In the genomic region with DNA sequence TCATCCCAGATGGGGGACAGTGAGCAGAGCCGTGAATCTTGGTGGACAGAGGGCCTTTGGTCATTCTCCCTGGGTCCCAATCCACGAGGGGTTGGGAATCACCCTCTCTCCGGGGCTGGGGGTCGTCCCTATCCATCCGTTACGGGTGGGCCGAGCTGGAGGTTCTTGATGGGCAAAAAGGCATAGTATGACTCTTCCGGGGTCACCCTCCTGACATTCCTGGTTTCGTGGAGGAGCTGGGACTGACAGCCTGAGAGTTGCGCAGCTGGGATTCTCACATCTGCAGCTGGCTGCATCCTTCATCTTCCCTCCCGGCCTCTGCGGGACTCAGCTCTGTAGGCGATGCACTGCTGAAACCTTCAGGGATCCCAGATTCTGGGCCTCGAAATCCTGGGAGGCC, we compare ENCODE assay signal across 8 mouse cellular contexts. TPM values are rescaled to one million over a fixed set of nuclear protein-coding genes. Genes with fewer than 3 reads are reported as not detected.
DNase-seq lines count a peak whose midpoint lies in the region; ATAC-seq lines count a peak whose summit lies in the region.

No protein-coding gene starts in this region.

- H3K36me3 ChIP-seq in forebrain, embryonic 13.5 days (ENCODE audit: poor library complexity, severe bottlenecking) = peaks cover 9% of the 10 kb centered on the region; the same call in 1 of the 2 replicates
- H3K36me3 ChIP-seq in kidney, embryonic 16.5 days (ENCODE audit: insufficient read depth, low read length) = peaks cover 8% of the 10 kb centered on the region
- H3K36me3 ChIP-seq in midbrain, embryonic 14.5 days (ENCODE audit: control insufficient read depth, insufficient read depth, low read length) = no peaks in the 10 kb centered on the region

- peak overlapping the region; percentile 83 for H3K9ac ChIP-seq in forebrain, embryonic 13.5 days
- H3K9ac ChIP-seq in kidney, embryonic 16.5 days (replicated peaks; ENCODE audit: low read length) = peak overlapping the region; percentile 79
- H3K9ac ChIP-seq in midbrain, embryonic 14.5 days (replicated peaks; ENCODE audit: low read length) = peak overlapping the region; percentile 82

- WGBS in forebrain, embryonic 13.5 days = under 1% methylated on average over 14 of the region's 14 CpGs
- WGBS in kidney, embryonic 16.5 days = 1% methylated on average over 14 of the region's 14 CpGs
- under 1% methylated on average over 14 of the region's 14 CpGs for WGBS in midbrain, embryonic 14.5 days

- peaks cover 16% of the 10 kb centered on the region; the same call in 1 of the 2 replicates for H3K27me3 ChIP-seq in forebrain, embryonic 13.5 days
- peaks cover 4% of the 10 kb centered on the region; the same call in 1 of the 2 replicates for H3K27me3 ChIP-seq in kidney, embryonic 16.5 days (ENCODE audit: insufficient read depth, low read length)
- H3K27me3 ChIP-seq in midbrain, embryonic 14.5 days (ENCODE audit: control insufficient read depth, insufficient read depth, low read length) = 0 out of 2 replicates have a peak, but pooled peaks cover 5% of the 10 kb centered on the region

- peak overlapping the region; percentile 63 for H3K4me3 ChIP-seq in forebrain, embryonic 13.5 days
- H3K4me3 ChIP-seq in kidney, embryonic 16.5 days (ENCODE audit: low read length) = peak overlapping the region; percentile 73
- peak overlapping the region; percentile 79 for H3K4me3 ChIP-seq in midbrain, embryonic 14.5 days (replicated peaks; ENCODE audit: low read depth, low read length)

- DNase-seq in kidney, adult 11 months = peak; percentile 17
- DNase-seq in kidney, adult 9 months = no peak
- DNase-seq in R1 (ENCODE audit: low read depth, low spot score) = peak; percentile 29
- DNase-seq in midbrain, embryonic 14.5 days = peak; percentile 56
- no peak for DNase-seq in natural killer cell, adult 2 months (ENCODE audit: low spot score in 2 of 2)
- no peak for DNase-seq in urinary bladder, postnatal 4 days (ENCODE audit: low spot score in 2 of 2)

- 0 out of 2 replicates have a peak, but pooled peaks cover 4% of the 10 kb centered on the region for H3K9me3 ChIP-seq in forebrain, embryonic 13.5 days (replicated peaks)
- H3K9me3 ChIP-seq in kidney, embryonic 16.5 days (ENCODE audit: low read length) = peaks cover 9% of the 10 kb centered on the region; the same call in 1 of the 2 replicates
- H3K9me3 ChIP-seq in midbrain, embryonic 14.5 days (ENCODE audit: control insufficient read depth, low read length) = peaks cover 8% of the 10 kb centered on the region

- ATAC-seq in forebrain, embryonic 13.5 days = no peak
- 0 out of 2 replicates have a peak, but pooled peaks have one; percentile 1 for ATAC-seq in kidney, embryonic 16.5 days (ENCODE audit: low FRiP score, low TSS enrichment)
- ATAC-seq in midbrain, embryonic 14.5 days (ENCODE audit: low FRiP score, low TSS enrichment) = peak; percentile 21; the same call in 1 of the 2 replicates

- no peak overlapping the region for H3K27ac ChIP-seq in forebrain, embryonic 13.5 days
- H3K27ac ChIP-seq in kidney, embryonic 16.5 days (ENCODE audit: low read length) = peak overlapping the region; percentile 67; the same call in 1 of the 2 replicates
- peak overlapping the region; percentile 87; the same call in 1 of the 2 replicates for H3K27ac ChIP-seq in midbrain, embryonic 14.5 days (replicated peaks; ENCODE audit: low read depth, low read length)

- H3K4me2 ChIP-seq in forebrain, embryonic 13.5 days = peak overlapping the region; percentile 95
- H3K4me2 ChIP-seq in kidney, embryonic 16.5 days (replicated peaks; ENCODE audit: low read depth, low read length) = peak overlapping the region; percentile 100
- peak overlapping the region; percentile 92 for H3K4me2 ChIP-seq in midbrain, embryonic 14.5 days (ENCODE audit: low read length)

- peaks cover 12% of the 10 kb centered on the region for H3K4me1 ChIP-seq in forebrain, embryonic 13.5 days
- peaks cover 15% of the 10 kb centered on the region for H3K4me1 ChIP-seq in kidney, embryonic 16.5 days (ENCODE audit: insufficient read depth, low read length)
- H3K4me1 ChIP-seq in midbrain, embryonic 14.5 days (ENCODE audit: control insufficient read depth, insufficient read depth, low read length) = peaks cover 10% of the 10 kb centered on the region

RNA-seq across cellular contexts. Expression of a gene that starts 1.0 kb away (rescaled TPM):
- polyA plus RNA-seq in forebrain, embryonic 13.5 days (2015; fragmentation: Nextera tagmentation; extraction: Ambion mirVana) = 10.9 and 12.4 TPM in 2 replicates
- polyA plus RNA-seq in kidney, embryonic 16.5 days (2015; fragmentation: Nextera tagmentation; extraction: Ambion mirVana) = 28.4 and 29.1 TPM in 2 replicates
- polyA plus RNA-seq in midbrain, embryonic 14.5 days (2014; fragmentation: Nextera tagmentation; extraction: Ambion mirVana) = 34.7 and 36.5 TPM in 2 replicates

RNA-seq across cellular contexts. Expression of a gene that starts 9.6 kb away (rescaled TPM):
- 18.9 and 20.4 TPM in 2 replicates for polyA plus RNA-seq in forebrain, embryonic 13.5 days (2015; fragmentation: Nextera tagmentation; extraction: Ambion mirVana)
- polyA plus RNA-seq in kidney, embryonic 16.5 days (2015; fragmentation: Nextera tagmentation; extraction: Ambion mirVana) = 16.2 and 17.4 TPM in 2 replicates
- polyA plus RNA-seq in midbrain, embryonic 14.5 days (2014; fragmentation: Nextera tagmentation; extraction: Ambion mirVana) = 4.2 and 7.2 TPM in 2 replicates

RNA-seq across cellular contexts. Expression of a gene that starts 33.5 kb away (rescaled TPM):
- 1.2 and 1.3 TPM in 2 replicates for polyA plus RNA-seq in forebrain, embryonic 13.5 days (2015; fragmentation: Nextera tagmentation; extraction: Ambion mirVana)
- polyA plus RNA-seq in kidney, embryonic 16.5 days (2015; fragmentation: Nextera tagmentation; extraction: Ambion mirVana) = 5.6 and 5.8 TPM in 2 replicates
- polyA plus RNA-seq in midbrain, embryonic 14.5 days (2014; fragmentation: Nextera tagmentation; extraction: Ambion mirVana) = 1.4 and 1.8 TPM in 2 replicates

Comparison
In these comparisons a context has a peak if more than half of its experiments do, and no peak if none do; other contexts are left out.
1. DNase-seq: peak in kidney, adult 11 months (single experiment), R1 (single experiment) and midbrain, embryonic 14.5 days (single experiment); none in kidney, adult 9 months (single experiment), natural killer cell, adult 2 months (0 of 2) and urinary bladder, postnatal 4 days (0 of 2).
2. Peak in every context shown above with its lines, with median percentiles within 50 percentile points of each other: H3K4me2 ChIP-seq, H3K4me3 ChIP-seq and H3K9ac ChIP-seq.